Mouse (Mus musculus): Measurements from ENCODE around the gene 4933427D14Rik. TPM values are rescaled to one million over a fixed set of nuclear protein-coding genes. Genes with fewer than 3 reads are reported as not detected.

Gene 4933427D14Rik
- total and polyA plus RNA-seq, 3 experiments = 14.5 to 19.6 TPM; not detected in 1

GRCm38 (mm10) chr11:72184252-72184651 lies 23.0 kb downstream of the 4933427D14Rik start:
- H3K4me1 ChIP-seq (ENCODE audit: control insufficient read depth in 1 of 2, insufficient read depth in 2 of 2, low read length in 2 of 2) = no peaks in the 10 kb centered on the region
- H3K36me3 ChIP-seq (ENCODE audit: control insufficient read depth in 1 of 2, insufficient read depth in 2 of 2, low read length in 2 of 2) = peaks cover 0 to 23% of the 10 kb centered on the region in 2 experiments; a peak in 2 of 4 replicates
- H3K9ac ChIP-seq (ENCODE audit: control insufficient read depth, low read depth, low read length, poor library complexity, severe bottlenecking) = no peak overlapping the region
- no peak overlapping the region for H3K27ac ChIP-seq (ENCODE audit: control insufficient read depth, low read depth, low read length)
- no peaks in the 10 kb centered on the region for H3K27me3 ChIP-seq (ENCODE audit: control insufficient read depth in 1 of 2, insufficient read depth in 2 of 2, low read length in 2 of 2)
- no peak overlapping the region for H3K4me3 ChIP-seq (ENCODE audit: control insufficient read depth in 1 of 2, insufficient read depth in 1 of 2, low read depth in 2 of 2, low read length in 2 of 2)
- TF ChIP-seq ZKSCAN1 (IDR thresholded peaks at IDR 0.05; ENCODE audit: low read depth, low read length) (no peak), ETS1 (IDR thresholded peaks at IDR 0.05; ENCODE audit: low read depth, low read length) (no peak), TCF12 (IDR thresholded peaks at IDR 0.05; ENCODE audit: low read depth, low read length) (no peak), NELFE (IDR thresholded peaks at IDR 0.05; ENCODE audit: low read depth, low read length) (no peak), GATA1 (IDR thresholded peaks at IDR 0.05; ENCODE audit: low read depth, low read length) (no peak), EP300 (IDR thresholded peaks at IDR 0.05; ENCODE audit: low read depth in 1 of 2, low read length in 2 of 2) (no peak), UBTF (IDR thresholded peaks at IDR 0.05; ENCODE audit: borderline replicate concordance, insufficient read depth, low read depth, low read length) (no peak), NRF1 (IDR thresholded peaks at IDR 0.05; ENCODE audit: insufficient read depth, low read depth, low read length, poor library complexity, severe bottlenecking) (no peak), CHD2 (IDR thresholded peaks at IDR 0.05; ENCODE audit: low read length) (no peak), ZC3H11A (IDR thresholded peaks at IDR 0.05; ENCODE audit: low read depth, low read length) (no peak), RCOR1 (IDR thresholded peaks at IDR 0.05; ENCODE audit: low read depth, low read length) (no peak), TAL1 (IDR thresholded peaks at IDR 0.05; ENCODE audit: low read length) (no peak), JUND (IDR thresholded peaks at IDR 0.05; ENCODE audit: low read depth, low read length) (no peak), POLR2AphosphoS5 (IDR thresholded peaks at IDR 0.05; ENCODE audit: borderline replicate concordance, low read depth, low read length) (no peak), MXI1 (IDR thresholded peaks at IDR 0.05; ENCODE audit: low read depth, low read length) (no peak)
- H3K79me2 ChIP-seq (ENCODE audit: control insufficient read depth, insufficient read depth, low read length, poor library complexity) = 0 out of 2 replicates have a peak, but pooled peaks cover 1% of the 10 kb centered on the region
- DNase-seq (ENCODE audit: low read depth, low spot score) = no peak
- no peaks in the 10 kb centered on the region for H3K9me3 ChIP-seq (replicated peaks; ENCODE audit: insufficient read depth, low read length)

GRCm38 (mm10) chr11:72181136-72181535 lies 26.1 kb downstream of the 4933427D14Rik start:
- Histone ChIP-seq H3K9ac (ENCODE audit: control insufficient read depth, low read depth, low read length, poor library complexity, severe bottlenecking) (no peak overlapping the region), H3K27me3 (ENCODE audit: control insufficient read depth in 1 of 2, insufficient read depth in 2 of 2, low read length in 2 of 2) (no peaks in the 10 kb centered on the region), H3K79me2 (ENCODE audit: control insufficient read depth, insufficient read depth, low read length, poor library complexity) (0 out of 2 replicates have a peak, but pooled peaks cover 1% of the 10 kb centered on the region), H3K27ac (ENCODE audit: control insufficient read depth, low read depth, low read length) (no peak overlapping the region), H3K9me3 (replicated peaks; ENCODE audit: insufficient read depth, low read length) (no peaks in the 10 kb centered on the region), H3K4me1 (ENCODE audit: control insufficient read depth in 1 of 2, insufficient read depth in 2 of 2, low read length in 2 of 2) (no peaks in the 10 kb centered on the region), H3K36me3 (ENCODE audit: control insufficient read depth in 1 of 2, insufficient read depth in 2 of 2, low read length in 2 of 2) (peaks cover 0 to 19% of the 10 kb centered on the region in 2 experiments; a peak in 2 of 4 replicates), H3K4me3 (ENCODE audit: control insufficient read depth in 1 of 2, insufficient read depth in 1 of 2, low read depth in 2 of 2, low read length in 2 of 2) (no peak overlapping the region)
- TF ChIP-seq EP300 (IDR thresholded peaks at IDR 0.05; ENCODE audit: low read depth in 1 of 2, low read length in 2 of 2) (no peak), SMC3 (IDR thresholded peaks at IDR 0.05; ENCODE audit: low read depth, low read length) (no peak), BHLHE40 (IDR thresholded peaks at IDR 0.05; ENCODE audit: borderline replicate concordance, low read depth, low read length) (no peak), POLR2AphosphoS5 (IDR thresholded peaks at IDR 0.05; ENCODE audit: borderline replicate concordance, low read depth, low read length) (no peak), ZNF384 (IDR thresholded peaks at IDR 0.05; ENCODE audit: low read depth, low read length) (no peak), MYC (IDR thresholded peaks at IDR 0.05; ENCODE audit: low read depth, low read length) (no peak), CTCF (IDR thresholded peaks at IDR 0.05 in 2 of 3, conservative IDR thresholded peaks at IDR 0.05 in 1 of 3; ENCODE audit: control insufficient read depth in 1 of 3, insufficient read depth in 1 of 3, low read depth in 2 of 3, low read length in 3 of 3, poor library complexity in 1 of 3, severe bottlenecking in 1 of 3) (no peak), KAT2A (conservative IDR thresholded peaks at IDR 0.05; ENCODE audit: low read depth, low read length) (no peak), CHD2 (IDR thresholded peaks at IDR 0.05; ENCODE audit: low read length) (no peak)
- DNase-seq (ENCODE audit: low read depth, low spot score) = no peak

All from MEL (cell line).